Mouse (Mus musculus) left cerebral cortex, adult 2 months (tissue): ENCODE data around the gene Stard10. TPM values are rescaled to one million over a fixed set of nuclear protein-coding genes. Genes with fewer than 3 reads are reported as not detected.

Source experiments
- DNase-seq, 2 experiments: peaks; one replicate each; pipeline ENCODE4 v3.0.0; 2021 to 2022; ENCODE audit warnings: low spot score in 2 of 2, mixed read lengths in 1 of 2; ENCODE audit errors: extremely low spot score in 1 of 2
- H3K27ac ChIP-seq: fragments of 200-600 bp; 2 replicates; pipeline ENCODE4 v1.8.1; 2022
- H3K4me3 ChIP-seq: fragments of 200-600 bp; 2 replicates; pipeline ENCODE4 v1.8.1; 2022
- CTCF ChIP-seq: fragments of 200-600 bp; IDR thresholded peaks from 2 replicates; pipeline ENCODE4 v1.8.1; 2022; ENCODE audit warnings: antibody characterized with exemption, mild to moderate bottlenecking, moderate library complexity
- intact Hi-C: fragments of 180-260 bp; cut with DNase I; formaldehyde crosslinking; loops from one replicate; pipeline ENCODE4 v1.15.1; 2025
- total RNA-seq, 2 experiments: library from RNA; stranded (reverse); gene quantifications; 2 replicates each; pipeline ENCODE4 v1.2.3; 2021

The Stard10 gene
- total RNA-seq, 2 experiments from 2014 or later, result 81.7 to 84.3 TPM

- Histone ChIP-seq H3K27ac (no peak overlapping the region), H3K4me3 (no peak overlapping the region)
- no peak for TF ChIP-seq CTCF
- no peak for DNase-seq
- intact Hi-C loops, result no loop called here
Measured at GRCm38 (mm10) chr7:101337401-101337800, 20.5 kb downstream of the Stard10 start.

GRCm38 (mm10) chr7:101341405-101341804, 24.5 kb downstream of the Stard10 start:
- intact Hi-C loops, result no loop called here
- no peak overlapping the region for H3K27ac ChIP-seq
- no peak for DNase-seq

GRCm38 (mm10) chr7:101343135-101343534, 26.2 kb downstream of the Stard10 start:
- DNase-seq, result no peak
- intact Hi-C loops, result no loop called here
- TF ChIP-seq CTCF, result no peak
- no peak overlapping the region for H3K27ac ChIP-seq
- no peak overlapping the region for H3K4me3 ChIP-seq

More at GRCm38 (mm10) chr7:101341405-101341804, 24.5 kb downstream of the Stard10 start:
- no peak overlapping the region for H3K4me3 ChIP-seq
- no peak for TF ChIP-seq CTCF

- no peak overlapping the region for H3K4me3 ChIP-seq
- no peak for DNase-seq
- no peak overlapping the region for H3K27ac ChIP-seq
- no peak for TF ChIP-seq CTCF
- intact Hi-C loops, result no loop called here
Measured at GRCm38 (mm10) chr7:101344892-101345291, 28.0 kb downstream of the Stard10 start.

GRCm38 (mm10) chr7:101346991-101347390, 30.1 kb downstream of the Stard10 start:
- no peak for TF ChIP-seq CTCF
- no peak overlapping the region for H3K27ac ChIP-seq
- intact Hi-C loops, result no loop called here
- no peak overlapping the region for H3K4me3 ChIP-seq
- DNase-seq, result no peak

- Histone ChIP-seq H3K27ac (peak within 1 kb of the TSS; percentile 74), H3K4me3 (peak within 1 kb of the TSS; percentile 67)
- DNase-seq, result peak in 1 of 2 experiments; percentile 30
- intact Hi-C loops, result no loop called here
- TF ChIP-seq CTCF, result no peak
Measured at GRCm38 (mm10) chr7:101347767-101348270, 30.9 kb downstream of the Stard10 start, which contains the start of gene Arap1. Arap1 (plus strand) TSS chr7:101348067.

GRCm38 (mm10) chr7:101348312-101348711, 31.4 kb downstream of the Stard10 start:
- no peak for DNase-seq
- peak overlapping the region; percentile 67 for H3K4me3 ChIP-seq
- intact Hi-C loops, result no loop called here
- peak overlapping the region; percentile 55 for H3K27ac ChIP-seq
- TF ChIP-seq CTCF, result no peak

GRCm38 (mm10) chr7:101349861-101350260, 33.0 kb downstream of the Stard10 start:
- no peak for TF ChIP-seq CTCF
- Histone ChIP-seq H3K27ac (peak overlapping the region; percentile 74), H3K4me3 (no peak overlapping the region)
- intact Hi-C loops, result no loop called here
- DNase-seq, result peak in 1 of 2 experiments; percentile 66

- intact Hi-C loops, result no loop called here
- H3K27ac ChIP-seq, result no peak overlapping the region
- TF ChIP-seq CTCF, result no peak
- no peak overlapping the region for H3K4me3 ChIP-seq
- DNase-seq, result no peak
Measured at GRCm38 (mm10) chr7:101352404-101352803, 35.5 kb downstream of the Stard10 start.

- Histone ChIP-seq H3K27ac (no peak overlapping the region), H3K4me3 (no peak overlapping the region)
- no peak for TF ChIP-seq CTCF
- no peak for DNase-seq
- intact Hi-C loops, result no loop called here
Measured at GRCm38 (mm10) chr7:101354423-101354822, 37.5 kb downstream of the Stard10 start.

- H3K27ac ChIP-seq, result no peak overlapping the region
- no peak for TF ChIP-seq CTCF
- no peak for DNase-seq
- intact Hi-C loops, result no loop called here
- H3K4me3 ChIP-seq, result no peak overlapping the region
Measured at GRCm38 (mm10) chr7:101355551-101356100, 38.7 kb downstream of the Stard10 start.

- no peak for DNase-seq
- intact Hi-C loops, result no loop called here
- Histone ChIP-seq H3K27ac (no peak overlapping the region), H3K4me3 (no peak overlapping the region)
- TF ChIP-seq CTCF, result no peak
Measured at GRCm38 (mm10) chr7:101356868-101357267, 40.0 kb downstream of the Stard10 start.

GRCm38 (mm10) chr7:101360406-101360805, 43.5 kb downstream of the Stard10 start:
- no peak for DNase-seq
- intact Hi-C loops, result no loop called here
- Histone ChIP-seq H3K27ac (no peak overlapping the region), H3K4me3 (no peak overlapping the region)
- TF ChIP-seq CTCF, result no peak
